Mouse (Mus musculus) lung, embryonic 14.5 days (tissue): ENCODE results near the gene Cdc20b. TPM values are rescaled to one million over a fixed set of nuclear protein-coding genes. Genes with fewer than 3 reads are reported as not detected.

Experiments
- ATAC-seq: fragments of 200-750 bp; cut with Nextera tagmentation; 2 replicates; pipeline ENCODE4 v1.8.0; 2017; ENCODE audit warnings: mild to moderate bottlenecking, moderate TSS enrichment, moderate library complexity; ENCODE audit not compliant: insufficient read depth
- DNase-seq: peaks from one replicate; pipeline ENCODE4 v3.0.0-alpha.2; 2015
- H3K27ac ChIP-seq: fragments of 300-500 bp; sonication (generic); 2 replicates; pipeline ENCODE4 v1.5.1; 2014; ENCODE audit warnings: low read depth, mild to moderate bottlenecking, moderate library complexity
- H3K27me3 ChIP-seq: fragments of 300-500 bp; sonication (generic); 2 replicates; pipeline ENCODE4 v1.6.1; 2014; ENCODE audit warnings: low read length, control low read depth; ENCODE audit not compliant: insufficient read depth
- H3K36me3 ChIP-seq: fragments of 300-500 bp; sonication (generic); 2 replicates; pipeline ENCODE4 v1.6.1; 2014; ENCODE audit warnings: control low read depth; ENCODE audit not compliant: insufficient read depth
- H3K4me1 ChIP-seq: fragments of 300-500 bp; sonication (generic); 2 replicates; pipeline ENCODE4 v1.6.1; 2014; ENCODE audit warnings: antibody characterized with exemption, control low read depth; ENCODE audit not compliant: insufficient read depth
- H3K4me2 ChIP-seq: fragments of 300-500 bp; sonication (generic); 2 replicates; pipeline ENCODE4 v1.6.1; 2014; ENCODE audit warnings: mild to moderate bottlenecking
- H3K4me3 ChIP-seq: fragments of 300-500 bp; sonication (generic); 2 replicates; pipeline ENCODE4 v1.5.1; 2014; ENCODE audit warnings: low read depth, low read length
- H3K9ac ChIP-seq: fragments of 300-500 bp; sonication (generic); 2 replicates; pipeline ENCODE4 v1.6.1; 2014
- H3K9me3 ChIP-seq: fragments of 300-500 bp; sonication (generic); 2 replicates; pipeline ENCODE4 v1.6.1; 2016; ENCODE audit warnings: low read depth, low read length, control low read depth
- CTCF ChIP-seq: IDR thresholded peaks from 2 replicates; pipeline ENCODE4 v1.5.1; 2016; ENCODE audit warnings: antibody characterized with exemption, low read depth
- WGBS: fragments of 180-500 bp; shearing (Covaris S2); extraction: QIAGEN DNeasy Blood & Tissue Kit; methylation state at CpG from one replicate; pipeline ENCODE4 v1.1.7; 2014; 5-methylcytosine and 5-hydroxymethylcytosine counted together
- polyA plus RNA-seq: library from polyadenylated mRNA; unstranded; fragments of >200 nt; fragmentation: Nextera tagmentation; extraction: Ambion mirVana; gene quantifications from 2 replicates; pipeline ENCODE4 v1.2.1, GENCODE M21; 2014

Cdc20b gene
- polyA plus RNA-seq, 1 experiment from 2014 or later, result not detected

GRCm38 (mm10) chr13:113094618-113095017 is 59.7 kb downstream of the Cdc20b start:
- Histone ChIP-seq H3K4me3 (no peak overlapping the region), H3K27ac (no peak overlapping the region), H3K36me3 (no peaks in the 10 kb centered on the region), H3K9me3 (no peaks in the 10 kb centered on the region), H3K9ac (no peak overlapping the region), H3K4me2 (no peak overlapping the region), H3K4me1 (no peaks in the 10 kb centered on the region), H3K27me3 (no peaks in the 10 kb centered on the region)
- WGBS, result 73% methylated on average over 1 of the region's 1 CpGs
- DNase-seq, result no peak
- ATAC-seq, result no peak
- TF ChIP-seq CTCF, result no peak

- DNase-seq, result no peak
Observed at GRCm38 (mm10) chr13:113097011-113097410, 62.1 kb downstream of the Cdc20b start.

GRCm38 (mm10) chr13:113098406-113098805 is 63.5 kb downstream of the Cdc20b start:
- ATAC-seq, result no peak
- Histone ChIP-seq H3K9me3 (no peaks in the 10 kb centered on the region), H3K9ac (no peak overlapping the region), H3K27ac (no peak overlapping the region), H3K27me3 (no peaks in the 10 kb centered on the region), H3K36me3 (no peaks in the 10 kb centered on the region), H3K4me3 (no peak overlapping the region), H3K4me1 (no peaks in the 10 kb centered on the region), H3K4me2 (no peak overlapping the region)
- TF ChIP-seq CTCF, result no peak
- WGBS, result 89% methylated on average over 2 of the region's 2 CpGs
- no peak for DNase-seq

More at GRCm38 (mm10) chr13:113097011-113097410, 62.1 kb downstream of the Cdc20b start:
- no peak overlapping the region for H3K4me3 ChIP-seq
- H3K27me3 ChIP-seq, result no peaks in the 10 kb centered on the region
- H3K36me3 ChIP-seq, result no peaks in the 10 kb centered on the region
- WGBS, result 60% methylated on average over 3 of the region's 3 CpGs
- no peaks in the 10 kb centered on the region for H3K4me1 ChIP-seq
- TF ChIP-seq CTCF, result no peak
- H3K27ac ChIP-seq, result no peak overlapping the region
- H3K9me3 ChIP-seq, result no peaks in the 10 kb centered on the region
- no peak overlapping the region for H3K9ac ChIP-seq
- ATAC-seq, result no peak
- no peak overlapping the region for H3K4me2 ChIP-seq

DNA sequence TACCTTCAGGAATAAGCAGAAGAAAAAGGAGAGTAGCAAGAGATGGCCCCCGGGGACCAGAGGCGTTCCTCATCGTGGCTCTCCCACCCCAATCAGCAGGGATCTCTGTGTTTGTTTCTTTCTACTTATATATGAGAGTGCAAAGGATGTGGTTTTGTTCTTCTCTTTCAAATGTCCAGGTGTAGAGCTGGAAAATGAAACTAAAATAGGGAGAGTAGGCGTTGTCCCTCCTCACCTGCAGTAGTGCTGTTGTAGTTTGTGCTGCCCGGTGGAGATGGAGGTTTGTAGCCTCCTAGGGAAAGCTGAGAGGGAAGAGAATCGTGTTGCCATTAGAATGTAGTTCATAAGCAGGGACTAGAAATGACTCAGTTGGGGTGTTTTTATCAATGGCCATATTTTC is 66.0 kb downstream of the Cdc20b start, which contains the start of gene Gzma:
Gene Gzma, minus strand, starts transcription at position 103 of the 400 bp plus-strand sequence.
- Histone ChIP-seq H3K4me2 (no peak within 1 kb of the TSS), H3K4me3 (no peak within 1 kb of the TSS), H3K36me3 (no peaks in the 10 kb centered on the region), H3K9me3 (no peaks in the 10 kb centered on the region), H3K27me3 (no peaks in the 10 kb centered on the region), H3K27ac (no peak within 1 kb of the TSS), H3K4me1 (no peaks in the 10 kb centered on the region), H3K9ac (no peak within 1 kb of the TSS)
- DNase-seq (no peak), ATAC-seq (no peak)
- 82% methylated on average over 6 of the region's 6 CpGs for WGBS
- TF ChIP-seq CTCF, result no peak

- Histone ChIP-seq H3K9ac (no peak overlapping the region), H3K4me2 (no peak overlapping the region), H3K4me1 (no peaks in the 10 kb centered on the region), H3K27me3 (no peaks in the 10 kb centered on the region), H3K9me3 (no peaks in the 10 kb centered on the region), H3K36me3 (no peaks in the 10 kb centered on the region), H3K4me3 (no peak overlapping the region), H3K27ac (no peak overlapping the region)
- no peak for TF ChIP-seq CTCF
- ATAC-seq, result no peak
- WGBS, result 67% methylated on average over 10 of the region's 10 CpGs
- DNase-seq, result no peak
Observed at GRCm38 (mm10) chr13:113101804-113102203, 66.9 kb downstream of the Cdc20b start.

DNA sequence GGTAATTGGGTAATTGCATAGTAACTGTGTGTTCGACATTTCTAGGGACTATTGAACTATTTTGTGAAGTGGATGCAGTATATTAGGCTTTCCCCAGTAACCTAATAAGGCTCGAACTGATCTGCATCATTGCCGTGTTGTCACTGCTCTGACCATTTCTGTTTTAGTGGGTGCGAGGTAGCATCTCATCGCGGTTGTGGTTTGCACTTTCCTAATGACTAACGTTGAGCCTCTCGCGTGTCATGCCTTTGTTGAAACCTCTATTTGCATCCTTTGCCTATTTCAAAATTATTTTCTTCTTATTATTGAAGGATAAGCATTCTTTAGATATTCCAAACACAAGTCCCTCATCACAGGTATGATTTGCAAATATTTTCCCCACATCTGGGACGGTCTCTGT is 69.8 kb downstream of the Cdc20b start:
- TF ChIP-seq CTCF, result no peak
- H3K27me3 ChIP-seq, result no peaks in the 10 kb centered on the region
- 88% methylated on average over 10 of the region's 10 CpGs for WGBS
- no peaks in the 10 kb centered on the region for H3K4me1 ChIP-seq
- DNase-seq, result no peak
- no peak overlapping the region for H3K4me2 ChIP-seq
- H3K9ac ChIP-seq, result no peak overlapping the region
- no peaks in the 10 kb centered on the region for H3K9me3 ChIP-seq
- H3K27ac ChIP-seq, result no peak overlapping the region
- H3K4me3 ChIP-seq, result no peak overlapping the region
- ATAC-seq, result no peak
- H3K36me3 ChIP-seq, result no peaks in the 10 kb centered on the region

DNA sequence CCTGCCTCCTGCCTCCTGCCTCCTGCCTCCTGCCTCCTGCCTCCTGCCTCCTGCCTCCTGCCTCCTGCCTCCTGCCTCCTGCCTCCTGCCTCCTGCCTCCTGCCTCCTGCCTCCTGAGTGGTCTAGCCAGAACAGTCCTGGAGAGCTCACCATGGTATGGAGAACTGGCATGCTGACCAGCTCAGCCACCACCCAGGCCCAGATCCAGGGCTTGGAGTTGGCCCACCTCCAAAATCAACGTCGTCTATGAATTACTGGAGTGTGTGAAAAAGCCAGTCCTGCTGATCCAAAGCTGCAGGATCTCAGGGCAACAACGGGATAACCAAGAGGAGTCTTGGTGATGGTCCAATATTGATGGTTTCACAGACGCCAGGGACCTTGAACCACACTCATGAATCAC is 84.1 kb downstream of the Cdc20b start:
- H3K9me3 ChIP-seq, result no peaks in the 10 kb centered on the region
- no peak overlapping the region for H3K4me2 ChIP-seq
- ATAC-seq, result peak; percentile 77; the same call in 1 of the 2 replicates
- 23% methylated on average over 4 of the region's 4 CpGs for WGBS
- no peaks in the 10 kb centered on the region for H3K4me1 ChIP-seq
- H3K27me3 ChIP-seq, result no peaks in the 10 kb centered on the region
- TF ChIP-seq CTCF, result no peak
- H3K9ac ChIP-seq, result no peak overlapping the region
- no peaks in the 10 kb centered on the region for H3K36me3 ChIP-seq
- peak; percentile 68 for DNase-seq
- H3K27ac ChIP-seq, result no peak overlapping the region
- H3K4me3 ChIP-seq, result no peak overlapping the region
